8 mouse cellular contexts compared by ENCODE assay signal in genomic region chr17:47976061-47976998, GRCm38 (mm10). TPM values are rescaled to one million over a fixed set of nuclear protein-coding genes. Genes with fewer than 3 reads are reported as not detected.
A peak's percentile ranks its signal among the peaks of the same experiment; 100 is the strongest.
DNase-seq lines count a peak whose midpoint lies in the region; ATAC-seq and TF ChIP-seq lines count a peak whose summit lies in the region.

No protein-coding gene starts in this region.

- intact Hi-C loops in gastrocnemius, postnatal 14 days (cut with DNase I; ENCODE audit: low total_unique reads): no loop called here

- no peaks in the 10 kb centered on the region for H3K36me3 ChIP-seq in hindbrain, embryonic 14.5 days (replicated peaks; ENCODE audit: control insufficient read depth, insufficient read depth)
- H3K36me3 ChIP-seq in limb, embryonic 14.5 days (ENCODE audit: control insufficient read depth, insufficient read depth, low read length): no peaks in the 10 kb centered on the region
- no peaks in the 10 kb centered on the region for H3K36me3 ChIP-seq in midbrain, embryonic 16.5 days (ENCODE audit: control insufficient read depth, insufficient read depth, low read length)

- no peak for TF ChIP-seq POLR2A in limb, embryonic 14.5 days (IDR thresholded peaks at IDR 0.05; ENCODE audit: borderline replicate concordance, extremely low read depth, insufficient read depth, insufficient read length)

- H3K9ac ChIP-seq in hindbrain, embryonic 14.5 days: peak overlapping the region; percentile 41; the same call in 1 of the 2 replicates
- H3K9ac ChIP-seq in limb, embryonic 14.5 days (ENCODE audit: low read depth, low read length, severe bottlenecking): peak overlapping the region; percentile 18; the same call in 1 of the 2 replicates
- H3K9ac ChIP-seq in midbrain, embryonic 16.5 days (ENCODE audit: low read depth, low read length): peak overlapping the region; percentile 52; the same call in 1 of the 2 replicates

- peaks cover 32% of the 10 kb centered on the region for H3K27me3 ChIP-seq in hindbrain, embryonic 14.5 days (ENCODE audit: control insufficient read depth, insufficient read depth, low read length)
- no peaks in the 10 kb centered on the region for H3K27me3 ChIP-seq in limb, embryonic 14.5 days (ENCODE audit: control insufficient read depth, insufficient read depth, low read length)
- H3K27me3 ChIP-seq in midbrain, embryonic 16.5 days (ENCODE audit: control insufficient read depth, insufficient read depth, low read depth, low read length): 0 out of 2 replicates have a peak, but pooled peaks cover 9% of the 10 kb centered on the region

- 6% methylated on average over 27 of the region's 27 CpGs for WGBS in hindbrain, embryonic 14.5 days
- WGBS in limb, embryonic 14.5 days: 13% methylated on average over 27 of the region's 27 CpGs
- 6% methylated on average over 26 of the region's 27 CpGs for WGBS in midbrain, embryonic 16.5 days

- H3K4me1 ChIP-seq in hindbrain, embryonic 14.5 days (replicated peaks; ENCODE audit: control insufficient read depth, insufficient read depth, low read length): peaks cover 31% of the 10 kb centered on the region
- peaks cover 38% of the 10 kb centered on the region for H3K4me1 ChIP-seq in limb, embryonic 14.5 days (ENCODE audit: control insufficient read depth, insufficient read depth, low read length)
- peaks cover 27% of the 10 kb centered on the region for H3K4me1 ChIP-seq in midbrain, embryonic 16.5 days (ENCODE audit: control insufficient read depth, insufficient read depth, low read length)

- DNase-seq in frontal cortex, postnatal 36 days (ENCODE audit: low spot score in 2 of 2): peak; percentile 8 to 11
- no peak for DNase-seq in frontal cortex, postnatal 14 days (ENCODE audit: low spot score in 2 of 2)
- DNase-seq in cerebellum, postnatal 25 days: peak; percentile 38 to 55
- DNase-seq in gastrocnemius, postnatal 14 days: peak; percentile 75
- peak; percentile 70 for DNase-seq in hindbrain, embryonic 14.5 days (ENCODE audit: low spot score)
- peak; percentile 45 for DNase-seq in limb, embryonic 14.5 days (ENCODE audit: low spot score)
- no peak for DNase-seq in spleen, postnatal 36 days (ENCODE audit: low spot score in 2 of 2)

- H3K4me2 ChIP-seq in hindbrain, embryonic 14.5 days (replicated peaks): peak overlapping the region; percentile 82
- peak overlapping the region; percentile 72 for H3K4me2 ChIP-seq in limb, embryonic 14.5 days (replicated peaks; ENCODE audit: low read depth, low read length, severe bottlenecking)
- peak overlapping the region; percentile 93 for H3K4me2 ChIP-seq in midbrain, embryonic 16.5 days (ENCODE audit: low read length)

- H3K4me3 ChIP-seq in hindbrain, embryonic 14.5 days (replicated peaks; ENCODE audit: low read length): peak overlapping the region; percentile 29
- H3K4me3 ChIP-seq in limb, embryonic 14.5 days (replicated peaks; ENCODE audit: low read length): peak overlapping the region; percentile 31
- peak overlapping the region; percentile 40 for H3K4me3 ChIP-seq in midbrain, embryonic 16.5 days (ENCODE audit: low read depth, low read length)

- no peaks in the 10 kb centered on the region for H3K9me3 ChIP-seq in hindbrain, embryonic 14.5 days (ENCODE audit: control insufficient read depth, low read length)
- no peaks in the 10 kb centered on the region for H3K9me3 ChIP-seq in limb, embryonic 14.5 days (ENCODE audit: control insufficient read depth, low read length)
- H3K9me3 ChIP-seq in midbrain, embryonic 16.5 days (replicated peaks; ENCODE audit: control insufficient read depth, low read length, poor library complexity, severe bottlenecking): no peaks in the 10 kb centered on the region

- ATAC-seq in hindbrain, embryonic 14.5 days (ENCODE audit: low FRiP score): peak; percentile 55; the same call in 1 of the 2 replicates
- peak; percentile 45 for ATAC-seq in limb, embryonic 14.5 days (ENCODE audit: low FRiP score, low read depth)
- peak; percentile 63 for ATAC-seq in midbrain, embryonic 16.5 days

- peak overlapping the region; percentile 58 for H3K27ac ChIP-seq in hindbrain, embryonic 14.5 days
- peak overlapping the region; percentile 92 for H3K27ac ChIP-seq in limb, embryonic 14.5 days (replicated peaks; ENCODE audit: low read depth, low read length)
- peak overlapping the region; percentile 83 for H3K27ac ChIP-seq in midbrain, embryonic 16.5 days (ENCODE audit: low read length)

RNA-seq across cellular contexts. Expression of gene Foxp4, which starts 51.9 kb away (rescaled TPM):
- total RNA-seq in gastrocnemius, postnatal 14 days (2021): 1 to 10 TPM; 7.5 to 9.2 TPM
- 34.3 and 35.1 TPM in 2 replicates for polyA plus RNA-seq in hindbrain, embryonic 14.5 days (2014; fragmentation: Nextera tagmentation; extraction: Ambion mirVana)
- polyA plus RNA-seq in limb, embryonic 14.5 days (2012; rRNA removed): 104 and 165 TPM in 2 replicates
- polyA plus RNA-seq in limb, embryonic 14.5 days (2014; fragmentation: Nextera tagmentation; extraction: Ambion mirVana): 38.6 and 46.0 TPM in 2 replicates
- polyA plus RNA-seq in midbrain, embryonic 16.5 days (2015; fragmentation: Nextera tagmentation; extraction: Ambion mirVana): 35.8 and 38.8 TPM in 2 replicates

Comparison
In these comparisons a context has a peak if more than half of its experiments do, and no peak if none do; other contexts are left out.
1. DNase-seq: peak in frontal cortex, postnatal 36 days (2 of 2), cerebellum, postnatal 25 days (2 of 2), gastrocnemius, postnatal 14 days (single experiment), hindbrain, embryonic 14.5 days (single experiment) and limb, embryonic 14.5 days (single experiment); none in frontal cortex, postnatal 14 days (0 of 2) and spleen, postnatal 36 days (0 of 2).
2. Peak in every context shown above with its lines, with median percentiles within 50 percentile points of each other: ATAC-seq, H3K27ac ChIP-seq, H3K4me2 ChIP-seq, H3K4me3 ChIP-seq and H3K9ac ChIP-seq.